Mouse (Mus musculus): Measurements from ENCODE around the gene Tia1.

DNA sequence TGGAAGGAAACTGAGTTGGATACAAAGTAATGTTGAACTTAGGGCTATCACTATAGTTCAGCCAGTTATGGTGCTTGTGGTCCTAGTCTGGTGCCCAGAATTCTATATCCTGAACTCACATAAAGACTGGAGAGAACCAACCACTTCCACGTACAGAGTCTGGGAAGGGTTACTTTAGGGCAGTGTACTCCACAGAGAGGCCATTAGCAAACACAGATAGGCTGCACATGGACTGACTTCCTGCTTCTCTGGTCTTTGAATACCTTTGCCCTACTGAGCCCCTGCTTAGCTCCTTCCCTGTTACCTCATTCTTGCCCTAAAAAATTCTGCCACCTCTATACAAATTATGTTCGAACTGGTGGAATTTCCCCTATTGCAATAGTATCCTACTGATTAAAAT lies 4.0 kb upstream of the Tia1 start:
- TF ChIP-seq POLR2A (IDR thresholded peaks at IDR 0.05; ENCODE audit: borderline replicate concordance, extremely low read depth, insufficient read depth, insufficient read length, poor library complexity, severe bottlenecking) (no peak), CTCF (IDR thresholded peaks at IDR 0.05; ENCODE audit: borderline replicate concordance, extremely low read depth, insufficient read depth, insufficient read length) (no peak)

Measured in brain, embryonic 14.5 days (tissue).